Mouse (Mus musculus) ES-Bruce4 (cell line): ENCODE measurements at regions not wholly inside any gene's neighbourhood (a gene's known extent, or its start where the extent isn't known, plus 50 kb on each side); places are given as distances from the start of the nearest gene placed in this dataset.

Experiments
- CTCF ChIP-seq: IDR thresholded peaks from one replicate; pipeline ENCODE4 v1.8.1; 2011; ENCODE audit warnings: low read depth, low read length
- EP300 ChIP-seq: IDR thresholded peaks from 2 replicates; pipeline ENCODE4 v1.6.1; 2011; ENCODE audit warnings: low read depth, low read length; ENCODE audit not compliant: insufficient read depth

DNA sequence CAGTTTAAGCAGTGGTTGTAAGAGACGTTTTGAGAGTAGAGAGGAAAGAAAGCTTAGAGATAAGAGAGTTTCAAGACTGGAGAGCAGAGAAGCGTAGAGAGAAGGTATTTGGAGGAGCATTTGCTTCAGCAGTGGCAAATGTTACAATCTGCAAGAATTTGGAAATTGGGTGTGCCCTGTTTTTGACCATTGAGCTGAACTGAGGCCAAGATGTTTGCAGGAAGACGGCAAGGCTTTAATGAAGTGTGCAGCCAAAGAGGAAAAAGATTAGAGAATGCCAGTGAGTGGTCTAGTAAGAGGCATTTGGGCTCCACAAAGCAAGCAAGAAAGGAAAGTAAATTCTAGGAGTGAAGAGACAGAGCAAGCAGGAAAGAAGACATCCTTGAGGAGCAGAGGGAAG is 168.8 kb upstream of the Fggy start:
- no peak for TF ChIP-seq EP300
- no peak for TF ChIP-seq CTCF
